ENCODE assay signal across 9 mouse cellular contexts in genomic region chr14:58018869-58019268, GRCm38 (mm10). TPM values are rescaled to one million over a fixed set of nuclear protein-coding genes. Genes with fewer than 3 reads are reported as not detected.
DNase-seq lines count a peak whose midpoint lies in the region; ATAC-seq and TF ChIP-seq lines count a peak whose summit lies in the region.
"Had no signal": no experiment of that assay in that cellular context is flagged by ENCODE, and none has a peak within 500 bp of the region (broad histone marks: within the 10 kb centered on the region; RNA-seq: fewer than 3 reads in every experiment).

No protein-coding gene starts in this region.

- TF ChIP-seq EP300 in CH12.LX (IDR thresholded peaks at IDR 0.05; ENCODE audit: low read length): no peak

- dilution Hi-C loops in CH12.LX (cut with MboI; ENCODE audit: extremely low pct_ligation_motif_present, extremely low pct_unique_long_range_greater_than_20kb, low sequenced_read_pairs): no loop called here

- no peak overlapping the region for H3K4me3 ChIP-seq in hindbrain, embryonic 10.5 days
- H3K4me3 ChIP-seq in hindbrain, embryonic 14.5 days (replicated peaks; ENCODE audit: low read length): no peak overlapping the region
- H3K4me3 ChIP-seq in CH12.LX (replicated peaks in 1 of 3; ENCODE audit: low read depth in 2 of 3, low read length in 2 of 3, poor library complexity in 1 of 3): no peak overlapping the region

- H3K9me3 ChIP-seq in hindbrain, embryonic 10.5 days: no peaks in the 10 kb centered on the region
- no peaks in the 10 kb centered on the region for H3K9me3 ChIP-seq in hindbrain, embryonic 14.5 days (ENCODE audit: control insufficient read depth, low read length)
- H3K9me3 ChIP-seq in CH12.LX (replicated peaks; ENCODE audit: low read length): no peaks in the 10 kb centered on the region

- TF ChIP-seq RAD21 in CH12.LX (IDR thresholded peaks at IDR 0.05; ENCODE audit: low read depth, low read length): peak; percentile 48

- H3K4me2 ChIP-seq in hindbrain, embryonic 14.5 days (replicated peaks): no peak overlapping the region
- H3K4me2 ChIP-seq in CH12.LX (ENCODE audit: insufficient read depth, low read depth, poor library complexity, severe bottlenecking): no peak overlapping the region

- no peak for ATAC-seq in hindbrain, embryonic 14.5 days (ENCODE audit: low FRiP score)

- H3K9ac ChIP-seq in hindbrain, embryonic 14.5 days: no peak overlapping the region
- H3K9ac ChIP-seq in CH12.LX (ENCODE audit: insufficient read depth, low read depth): no peak overlapping the region

- peak; percentile 12 for DNase-seq in hindbrain, embryonic 10.5 days (ENCODE audit: low spot score)
- no peak for DNase-seq in hindbrain, embryonic 14.5 days (ENCODE audit: low spot score)
- DNase-seq in CH12.LX (ENCODE audit: extremely low read depth): no peak
- DNase-seq in adrenal gland, postnatal 36 days: peak; percentile 16 to 40
- peak; percentile 48 to 65 for DNase-seq in kidney, postnatal 4 days
- DNase-seq in gastrocnemius, postnatal 4 days (ENCODE audit: low spot score in 2 of 2): no peak
- DNase-seq in cerebellum, adult 11 months: no peak
- DNase-seq in ovary, postnatal 36 days (ENCODE audit: low spot score): no peak
- DNase-seq: gastrocnemius, postnatal 25 days had no signal

- in situ Hi-C loops in CH12.LX (cut with MboI; ENCODE audit: low pct_ligation_motif_present, low pct_unique_long_range_greater_than_20kb, low sequenced_read_pairs): no loop called here

- no peak for TF ChIP-seq POLR2A in CH12.LX (IDR thresholded peaks at IDR 0.05; ENCODE audit: low read depth, low read length)

- H3K4me1 ChIP-seq in hindbrain, embryonic 10.5 days (replicated peaks): no peaks in the 10 kb centered on the region
- no peaks in the 10 kb centered on the region for H3K4me1 ChIP-seq in hindbrain, embryonic 14.5 days (replicated peaks; ENCODE audit: control insufficient read depth, insufficient read depth, low read length)
- peaks cover 0 to 16% of the 10 kb centered on the region in 2 experiments; a peak in 3 of 4 replicates for H3K4me1 ChIP-seq in CH12.LX (ENCODE audit: control insufficient read depth in 1 of 2, insufficient read depth in 2 of 2)

- H3K36me3 ChIP-seq in hindbrain, embryonic 10.5 days: no peaks in the 10 kb centered on the region
- H3K36me3 ChIP-seq in hindbrain, embryonic 14.5 days (replicated peaks; ENCODE audit: control insufficient read depth, insufficient read depth): no peaks in the 10 kb centered on the region
- peaks cover 0 to 5% of the 10 kb centered on the region in 2 experiments for H3K36me3 ChIP-seq in CH12.LX (replicated peaks in 1 of 2; ENCODE audit: control insufficient read depth in 1 of 2, insufficient read depth in 1 of 2, low read length in 1 of 2)

- H3K27ac ChIP-seq in hindbrain, embryonic 10.5 days: no peak overlapping the region
- H3K27ac ChIP-seq in hindbrain, embryonic 14.5 days: no peak overlapping the region
- H3K27ac ChIP-seq in CH12.LX (ENCODE audit: insufficient read depth, low read depth): no peak overlapping the region

- peak; percentile 11 to 72; a peak in 2 of 4 replicates for TF ChIP-seq CTCF in CH12.LX (conservative IDR thresholded peaks at IDR 0.05 in 1 of 2, IDR thresholded peaks at IDR 0.05 in 1 of 2; ENCODE audit: low read depth in 2 of 2, low read length in 2 of 2)

- 45% methylated on average over 2 of the region's 2 CpGs for WGBS in hindbrain, embryonic 10.5 days
- 40% methylated on average over 2 of the region's 2 CpGs for WGBS in hindbrain, embryonic 14.5 days

- no peaks in the 10 kb centered on the region for H3K27me3 ChIP-seq in hindbrain, embryonic 10.5 days (ENCODE audit: insufficient read depth, poor library complexity, severe bottlenecking)
- no peaks in the 10 kb centered on the region for H3K27me3 ChIP-seq in hindbrain, embryonic 14.5 days (ENCODE audit: control insufficient read depth, insufficient read depth, low read length)
- no peaks in the 10 kb centered on the region for H3K27me3 ChIP-seq in CH12.LX (replicated peaks)

- H3K79me2 ChIP-seq in CH12.LX (replicated peaks; ENCODE audit: control insufficient read depth, extremely low read depth, insufficient read depth, poor library complexity, severe bottlenecking): no peaks in the 10 kb centered on the region

TF ChIP-seq in CH12.LX, 34 proteins besides CTCF, POLR2A, EP300 and RAD21:
- TF ChIP-seq MEF2A (IDR thresholded peaks at IDR 0.05; ENCODE audit: borderline replicate concordance, low read depth, low read length) (no peak), SMC3 (IDR thresholded peaks at IDR 0.05; ENCODE audit: low read depth, low read length) (peak; percentile 44)

RNA-seq across cellular contexts. Expression of gene Micu2, which starts 19.8 kb away (rescaled TPM):
- polyA plus RNA-seq in hindbrain, embryonic 10.5 days (2016; fragmentation: Nextera tagmentation; extraction: Ambion mirVana): 60.3 and 62.0 TPM in 2 replicates
- polyA plus RNA-seq in hindbrain, embryonic 14.5 days (2014; fragmentation: Nextera tagmentation; extraction: Ambion mirVana): 46.0 and 52.1 TPM in 2 replicates
- total RNA-seq in CH12.LX (2012; rRNA removed): 39.8 and 41.4 TPM in 2 replicates
- total RNA-seq in CH12.LX (2014; rRNA removed): 62.5 and 71.6 TPM in 2 replicates
- polyA plus RNA-seq in CH12.LX (2012; ENCODE audit: insufficient read length, low read depth): 52.7 and 64.4 TPM in 2 replicates
- total RNA-seq in adrenal gland, postnatal 36 days (2021): 10 to 100 TPM; 49.9 to 72.6 TPM
- 10 to 100 TPM; 73.4 to 80.4 TPM for total RNA-seq in gastrocnemius, postnatal 4 days (2021)

RNA-seq across cellular contexts. Expression of gene Fgf9, which starts 51.5 kb away (rescaled TPM):
- 2.8 and 4.4 TPM in 2 replicates for polyA plus RNA-seq in hindbrain, embryonic 10.5 days (2016; fragmentation: Nextera tagmentation; extraction: Ambion mirVana)
- polyA plus RNA-seq in hindbrain, embryonic 14.5 days (2014; fragmentation: Nextera tagmentation; extraction: Ambion mirVana): 18.4 and 19.0 TPM in 2 replicates
- total RNA-seq in CH12.LX (2012; rRNA removed): 0.13 TPM in 1 of 2 replicates, not detected in the other
- total RNA-seq in CH12.LX (2014; rRNA removed): not detected in 2 replicates
- polyA plus RNA-seq in CH12.LX (2012; ENCODE audit: insufficient read length, low read depth): 0.09 TPM in 1 of 2 replicates, not detected in the other
- 10 to 100 TPM; 10.1 to 23.9 TPM for total RNA-seq in adrenal gland, postnatal 36 days (2021)
- 1 to 10 TPM; 4.6 to 5.0 TPM for total RNA-seq in gastrocnemius, postnatal 4 days (2021)

Comparison
In these comparisons a context has a peak if more than half of its experiments do, and no peak if none do; other contexts are left out.
1. DNase-seq: peak in hindbrain, embryonic 10.5 days (single experiment), adrenal gland, postnatal 36 days (2 of 2) and kidney, postnatal 4 days (2 of 2); none in hindbrain, embryonic 14.5 days (single experiment), CH12.LX (single experiment), gastrocnemius, postnatal 4 days (0 of 2), cerebellum, adult 11 months (single experiment) and ovary, postnatal 36 days (single experiment).
2. RNA of gene Fgf9, which starts 51.5 kb away (total RNA-seq): 10.1 to 23.9 TPM in adrenal gland, postnatal 36 days and 4.6 to 5.0 TPM in gastrocnemius, postnatal 4 days; 0.13 TPM in CH12.LX; every median in the first group is over 4 times any median in the second.